Mouse (Mus musculus) liver, embryonic 16.5 days (tissue): ENCODE results near the gene Stxbp1. TPM values are rescaled to one million over a fixed set of nuclear protein-coding genes. Genes with fewer than 3 reads are reported as not detected.

Source experiments
- ATAC-seq: fragments of 200-750 bp; cut with Nextera tagmentation; 2 replicates; pipeline ENCODE4 v1.8.0; 2017; ENCODE audit warnings: low read depth, mild to moderate bottlenecking, moderate number of reproducible peaks, moderate library complexity
- H3K27ac ChIP-seq: fragments of 300-500 bp; sonication (generic); 2 replicates; pipeline ENCODE4 v1.5.1; 2014; ENCODE audit warnings: mild to moderate bottlenecking, low read length
- H3K27me3 ChIP-seq: fragments of 300-500 bp; sonication (generic); 2 replicates; pipeline ENCODE4 v1.6.1; 2014; ENCODE audit warnings: low read depth, low read length, mixed read lengths; ENCODE audit not compliant: control insufficient read depth, insufficient read depth
- H3K36me3 ChIP-seq: fragments of 300-500 bp; sonication (generic); 2 replicates; pipeline ENCODE4 v1.6.1; 2014; ENCODE audit warnings: mild to moderate bottlenecking; ENCODE audit not compliant: control insufficient read depth, insufficient read depth
- H3K4me1 ChIP-seq: fragments of 300-500 bp; sonication (generic); 2 replicates; pipeline ENCODE4 v1.6.1; 2014; ENCODE audit warnings: low read depth, low read length, mixed read lengths; ENCODE audit not compliant: control insufficient read depth
- H3K4me2 ChIP-seq: fragments of 300-500 bp; sonication (generic); 2 replicates; pipeline ENCODE4 v1.6.1; 2014; ENCODE audit warnings: low read depth, low read length, mixed read lengths
- H3K4me3 ChIP-seq: fragments of 300-500 bp; sonication (generic); 2 replicates; pipeline ENCODE4 v1.5.1; 2014; ENCODE audit warnings: low read depth, mild to moderate bottlenecking, low read length
- H3K9ac ChIP-seq: fragments of 300-500 bp; sonication (generic); 2 replicates; pipeline ENCODE4 v1.6.1; 2014; ENCODE audit warnings: low read depth, low read length
- H3K9me3 ChIP-seq: fragments of 300-500 bp; sonication (generic); replicated peaks from 2 replicates; pipeline ENCODE4 v1.6.1; 2016; ENCODE audit warnings: low read length; ENCODE audit not compliant: control insufficient read depth
- WGBS: fragments of 180-500 bp; shearing (Covaris S2); extraction: QIAGEN DNeasy Blood & Tissue Kit; methylation state at CpG from one replicate; pipeline ENCODE4 v1.1.7; 2014; ENCODE audit not compliant: insufficient replicate concordance; 5-methylcytosine and 5-hydroxymethylcytosine counted together
- polyA plus RNA-seq: library from polyadenylated mRNA; unstranded; fragments of >200 nt; fragmentation: Nextera tagmentation; extraction: Ambion mirVana; gene quantifications from 2 replicates; pipeline ENCODE4 v1.2.1, GENCODE M21; 2015

The Stxbp1 gene
- polyA plus RNA-seq, 1 experiment from 2014 or later, result 2.9 TPM

DNA sequence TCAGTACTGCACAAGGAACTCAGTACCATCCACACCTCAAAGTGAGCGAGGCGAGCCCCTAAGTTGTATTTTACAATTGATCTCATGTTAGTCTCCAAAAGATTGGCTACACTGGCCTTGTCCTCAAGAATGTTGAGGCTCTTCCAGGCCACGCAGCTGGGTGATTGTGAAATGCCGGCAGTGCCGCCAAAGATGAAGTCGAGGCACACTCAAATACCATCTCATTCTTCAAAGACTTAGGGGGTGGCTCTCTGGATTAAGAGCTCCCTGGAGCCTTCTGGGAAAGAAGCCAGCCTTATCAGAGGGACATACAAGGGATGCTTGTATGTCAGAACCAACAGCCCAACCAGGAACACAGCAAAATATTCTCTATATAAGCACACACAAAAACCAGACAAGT lies 55.7 kb downstream of the Stxbp1 start:
- no peaks in the 10 kb centered on the region for H3K4me1 ChIP-seq
- no peak overlapping the region for H3K27ac ChIP-seq
- no peak overlapping the region for H3K9ac ChIP-seq
- H3K36me3 ChIP-seq, result no peaks in the 10 kb centered on the region
- no peaks in the 10 kb centered on the region for H3K9me3 ChIP-seq
- H3K27me3 ChIP-seq, result no peaks in the 10 kb centered on the region
- H3K4me3 ChIP-seq, result no peak overlapping the region
- ATAC-seq, result no peak
- 72% methylated on average over 6 of the region's 6 CpGs for WGBS
- H3K4me2 ChIP-seq, result no peak overlapping the region

DNA sequence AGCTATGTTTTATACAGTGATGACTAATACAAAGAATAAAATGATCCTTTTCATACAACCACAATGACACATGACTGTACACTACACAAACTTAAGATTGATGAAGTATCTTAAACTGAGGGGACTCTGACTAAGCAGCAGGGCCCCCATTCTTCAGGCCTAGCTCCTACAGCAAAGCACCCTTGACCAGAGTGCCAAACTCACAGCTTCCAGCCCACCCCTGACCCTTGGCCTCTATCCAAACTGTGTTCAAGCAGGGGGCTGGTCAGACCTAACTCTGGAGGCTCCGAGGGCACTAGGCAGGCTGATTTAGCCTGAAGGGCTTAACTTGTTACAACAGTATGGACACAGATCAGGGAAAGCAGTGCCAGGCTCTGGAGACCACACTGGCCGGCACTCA lies 58.5 kb downstream of the Stxbp1 start:
- no peaks in the 10 kb centered on the region for H3K27me3 ChIP-seq
- 58% methylated on average over 2 of the region's 2 CpGs for WGBS
- no peak overlapping the region for H3K27ac ChIP-seq
- ATAC-seq, result no peak; the same call in 1 of the 2 replicates
- no peaks in the 10 kb centered on the region for H3K9me3 ChIP-seq
- no peaks in the 10 kb centered on the region for H3K4me1 ChIP-seq
- H3K4me3 ChIP-seq, result no peak overlapping the region
- H3K36me3 ChIP-seq, result no peaks in the 10 kb centered on the region
- H3K4me2 ChIP-seq, result no peak overlapping the region
- no peak overlapping the region for H3K9ac ChIP-seq

DNA sequence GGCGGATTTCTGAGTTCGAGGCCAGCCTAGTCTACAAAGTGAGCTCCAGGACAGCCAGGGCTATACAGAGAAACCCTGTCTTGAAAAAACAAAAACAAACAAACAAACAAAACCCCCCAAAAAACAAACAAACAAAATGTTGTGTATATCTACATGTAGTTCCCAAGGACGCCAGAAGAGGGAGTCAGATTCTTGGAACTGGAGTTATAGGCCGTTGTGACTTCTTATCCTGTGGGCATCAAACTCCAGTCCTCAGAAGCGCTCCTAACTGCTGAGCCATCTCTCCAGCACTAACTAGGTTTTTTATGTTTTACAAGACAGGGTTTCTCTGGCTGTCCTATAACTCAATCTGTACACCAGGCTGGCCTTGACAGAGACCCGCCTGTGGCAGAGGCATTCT lies 59.9 kb downstream of the Stxbp1 start:
- Histone ChIP-seq H3K4me2 (no peak overlapping the region), H3K4me3 (no peak overlapping the region), H3K4me1 (no peaks in the 10 kb centered on the region), H3K27ac (no peak overlapping the region), H3K36me3 (no peaks in the 10 kb centered on the region), H3K9ac (no peak overlapping the region), H3K27me3 (no peaks in the 10 kb centered on the region), H3K9me3 (no peaks in the 10 kb centered on the region)
- 50% methylated on average over 6 of the region's 6 CpGs for WGBS
- ATAC-seq, result no peak

DNA sequence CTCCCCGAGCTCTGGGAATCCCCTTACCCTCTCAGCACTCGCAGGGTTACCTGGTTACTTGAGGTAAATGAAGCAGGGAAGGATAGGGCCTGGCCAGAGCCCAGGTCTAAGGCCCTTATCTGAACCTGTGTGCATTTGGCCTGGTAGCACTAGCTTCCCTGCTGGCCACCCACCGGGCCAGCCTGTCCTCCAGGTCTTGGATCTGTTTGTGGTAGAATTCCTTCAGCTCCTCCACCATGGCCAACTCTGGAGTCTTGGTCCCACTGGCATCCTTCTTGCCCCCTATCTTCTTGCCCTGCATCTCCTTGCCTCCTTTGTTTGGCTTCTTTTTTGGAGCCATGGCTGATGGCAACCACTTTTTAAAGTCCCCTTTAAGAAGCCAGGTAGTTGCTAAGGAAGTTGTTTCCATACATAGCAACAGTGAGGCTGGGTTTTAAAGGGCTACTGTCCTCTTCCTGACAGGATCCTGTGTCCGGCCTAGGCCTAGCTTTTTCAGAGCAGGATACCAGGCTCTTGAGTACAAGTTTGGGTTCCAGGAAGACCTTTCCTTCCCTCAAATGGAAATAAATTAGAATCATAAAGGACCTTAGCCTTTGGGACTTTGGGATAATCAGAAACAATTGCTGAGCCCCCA lies 62.9 kb downstream of the Stxbp1 start, which contains the start of gene Cfap157:
Gene Cfap157 (minus strand): TSS at position 381 of the 634 bp plus-strand sequence.
- no peaks in the 10 kb centered on the region for H3K4me1 ChIP-seq
- H3K27ac ChIP-seq, result no peak within 1 kb of the TSS
- 42% methylated on average over 4 of the region's 4 CpGs for WGBS
- H3K27me3 ChIP-seq, result no peaks in the 10 kb centered on the region
- H3K4me3 ChIP-seq, result no peak within 1 kb of the TSS
- H3K36me3 ChIP-seq, result no peaks in the 10 kb centered on the region
- no peak for ATAC-seq
- no peak within 1 kb of the TSS for H3K9ac ChIP-seq
- H3K4me2 ChIP-seq, result no peak within 1 kb of the TSS
- H3K9me3 ChIP-seq, result no peaks in the 10 kb centered on the region

DNA sequence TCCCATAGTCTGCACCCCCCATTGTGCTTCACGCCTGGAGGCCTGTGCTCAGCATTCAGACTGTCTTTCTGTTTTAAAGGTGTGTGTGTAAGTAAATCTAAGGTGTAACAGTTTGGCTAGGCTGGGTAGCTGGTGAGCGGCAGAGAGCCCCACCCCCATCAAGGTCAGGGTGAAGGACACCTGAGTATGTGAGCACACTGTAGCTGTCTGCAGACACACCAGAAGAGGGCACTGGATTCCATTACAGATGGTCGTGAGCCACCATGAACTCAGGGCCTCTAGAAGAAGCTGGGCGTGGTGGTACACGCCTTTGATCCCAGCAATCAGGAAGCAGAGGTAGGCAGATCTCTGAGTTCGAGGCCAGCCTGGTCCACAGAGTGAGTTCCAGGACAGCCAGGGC lies 65.3 kb downstream of the Stxbp1 start:
- no peaks in the 10 kb centered on the region for H3K4me1 ChIP-seq
- H3K27ac ChIP-seq, result no peak overlapping the region
- no peaks in the 10 kb centered on the region for H3K27me3 ChIP-seq
- no peak overlapping the region for H3K9ac ChIP-seq
- WGBS, result 41% methylated on average over 6 of the region's 6 CpGs
- H3K36me3 ChIP-seq, result no peaks in the 10 kb centered on the region
- no peaks in the 10 kb centered on the region for H3K9me3 ChIP-seq
- H3K4me3 ChIP-seq, result no peak overlapping the region
- ATAC-seq, result no peak
- H3K4me2 ChIP-seq, result no peak overlapping the region

DNA sequence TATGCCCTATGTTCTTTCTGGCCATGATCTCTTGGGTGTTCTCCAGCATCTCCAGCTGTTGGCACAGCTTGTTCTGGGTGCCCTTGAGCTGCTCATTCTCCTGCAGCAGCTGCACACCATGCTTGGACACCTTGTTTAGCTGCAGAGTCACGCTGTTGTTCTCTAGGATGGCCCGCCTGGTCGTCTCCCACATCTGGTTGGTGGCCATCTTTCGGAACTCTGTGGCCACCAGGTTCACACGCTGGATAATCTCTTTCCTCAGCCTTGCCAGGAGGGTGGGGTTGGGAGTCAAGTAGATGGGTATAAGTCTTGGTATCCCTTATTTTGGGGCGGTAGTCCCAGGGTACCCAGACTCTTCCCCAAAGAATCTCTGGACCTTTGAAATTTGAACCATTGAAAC lies 67.3 kb downstream of the Stxbp1 start:
- Histone ChIP-seq H3K4me2 (no peak overlapping the region), H3K9ac (no peak overlapping the region), H3K36me3 (no peaks in the 10 kb centered on the region), H3K27me3 (no peaks in the 10 kb centered on the region), H3K4me3 (no peak overlapping the region), H3K9me3 (no peaks in the 10 kb centered on the region), H3K27ac (no peak overlapping the region), H3K4me1 (peaks cover 11% of the 10 kb centered on the region)
- ATAC-seq, result no peak
- WGBS, result 67% methylated on average over 6 of the region's 6 CpGs

DNA sequence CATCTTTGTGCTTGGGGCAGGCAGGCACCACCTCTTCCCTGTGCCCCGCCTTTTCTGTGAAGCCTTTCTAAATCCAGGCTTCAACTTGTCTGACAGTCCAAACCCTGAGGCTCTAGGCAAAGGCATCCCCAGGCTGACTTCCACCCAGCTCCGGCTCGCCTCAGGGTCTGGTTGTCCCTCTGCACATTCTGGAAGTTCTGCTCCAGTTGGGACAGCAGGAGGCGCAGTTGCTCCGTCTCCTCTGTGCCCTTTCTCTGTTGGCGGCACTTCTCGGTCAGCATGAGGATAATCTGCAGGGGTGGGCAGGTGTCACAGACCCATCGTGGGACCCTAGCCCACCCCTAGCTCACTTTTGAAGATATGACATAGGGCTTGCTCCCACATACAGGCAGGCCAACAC lies 67.9 kb downstream of the Stxbp1 start:
- Histone ChIP-seq H3K4me3 (no peak overlapping the region), H3K4me2 (no peak overlapping the region), H3K9ac (no peak overlapping the region), H3K27ac (no peak overlapping the region), H3K4me1 (peaks cover 11% of the 10 kb centered on the region), H3K27me3 (no peaks in the 10 kb centered on the region), H3K9me3 (no peaks in the 10 kb centered on the region), H3K36me3 (no peaks in the 10 kb centered on the region)
- ATAC-seq, result no peak
- 25% methylated on average over 8 of the region's 8 CpGs for WGBS

DNA sequence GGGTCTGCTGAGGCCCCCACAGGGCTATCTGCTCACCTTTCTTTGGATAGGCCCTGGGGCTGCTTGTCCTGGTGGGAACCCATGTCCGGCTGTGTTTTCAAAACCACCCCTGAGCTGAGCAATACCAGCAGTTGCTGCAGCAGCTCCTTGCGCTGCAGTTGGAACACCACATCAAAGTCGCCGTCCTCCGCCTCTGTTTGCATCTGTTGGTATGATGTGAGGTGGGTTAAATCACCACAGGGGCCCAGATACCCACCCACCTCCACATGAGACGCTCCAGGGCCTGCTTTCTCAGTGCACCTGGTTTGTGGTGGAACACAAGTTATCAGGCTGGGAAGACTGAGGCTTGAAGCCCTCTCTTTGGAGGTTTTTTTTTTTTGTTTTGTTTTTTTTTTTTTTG lies 69.0 kb downstream of the Stxbp1 start:
- no peak for ATAC-seq
- Histone ChIP-seq H3K36me3 (no peaks in the 10 kb centered on the region), H3K27ac (no peak overlapping the region), H3K4me2 (no peak overlapping the region), H3K27me3 (no peaks in the 10 kb centered on the region), H3K9me3 (no peaks in the 10 kb centered on the region), H3K4me3 (no peak overlapping the region), H3K9ac (no peak overlapping the region), H3K4me1 (peaks cover 11% of the 10 kb centered on the region)
- 86% methylated on average over 6 of the region's 6 CpGs for WGBS

DNA sequence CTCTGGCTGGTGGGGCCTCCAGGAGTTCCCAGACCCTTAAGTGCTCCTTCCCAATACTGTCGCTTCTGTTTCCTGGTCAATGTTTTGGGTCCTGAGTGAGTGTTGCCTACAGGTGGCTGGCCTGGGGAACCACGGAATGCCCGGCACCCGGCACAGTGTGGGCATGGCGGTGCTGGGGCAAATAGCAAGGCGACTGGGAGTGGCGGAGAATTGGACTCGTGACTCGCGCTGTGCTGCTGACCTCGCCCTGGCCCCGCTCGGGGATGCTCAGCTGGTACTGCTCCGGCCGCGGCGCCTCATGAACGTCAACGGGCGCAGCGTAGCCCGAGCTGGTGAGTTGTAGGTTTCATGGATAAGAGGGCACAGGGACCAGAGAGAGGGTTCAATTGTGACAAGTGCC lies 70.9 kb downstream of the Stxbp1 start:
- Histone ChIP-seq H3K36me3 (no peaks in the 10 kb centered on the region), H3K4me2 (peak overlapping the region; percentile 97), H3K9me3 (no peaks in the 10 kb centered on the region), H3K4me1 (peaks cover 18% of the 10 kb centered on the region), H3K4me3 (peak overlapping the region; percentile 77), H3K27me3 (no peaks in the 10 kb centered on the region), H3K9ac (no peak overlapping the region), H3K27ac (no peak overlapping the region)
- WGBS, result 29% methylated on average over 22 of the region's 22 CpGs
- no peak for ATAC-seq
